Mouse (Mus musculus): ENCODE measurements at regions not wholly inside any gene's neighbourhood (a gene's known extent, or its start where the extent isn't known, plus 50 kb on each side); places are given as distances from the start of the nearest gene placed in this dataset.

DNA sequence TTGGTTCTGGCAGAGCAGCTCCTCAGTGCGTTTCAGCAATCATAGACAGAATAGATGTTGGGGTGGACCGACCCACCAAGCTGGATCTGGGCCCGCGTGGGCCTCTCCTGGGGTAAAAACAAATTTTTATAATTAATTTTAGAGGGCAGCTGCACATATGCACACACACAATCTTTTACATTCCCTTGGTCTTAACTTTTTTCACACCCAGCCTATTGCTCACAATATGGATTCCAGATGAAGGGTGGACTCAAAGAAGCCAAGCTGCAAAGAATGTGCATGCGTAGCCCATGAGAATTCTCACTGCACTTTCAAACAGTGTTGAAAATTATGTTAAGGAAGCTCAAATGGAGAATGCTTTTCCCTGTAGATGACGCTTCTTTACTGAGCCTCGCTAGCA, 83.3 kb downstream of the Rbm43 start:
- TF ChIP-seq EP300 (optimal IDR thresholded peaks at IDR 0.05) (no peak), CTCF (IDR thresholded peaks at IDR 0.05; ENCODE audit: low read depth) (no peak)

All from stomach, postnatal 0 days (tissue).